Mouse (Mus musculus) neural tube, embryonic 11.5 days (tissue): ENCODE measurements around the gene Higd1b. TPM values are rescaled to one million over a fixed set of nuclear protein-coding genes. Genes with fewer than 3 reads are reported as not detected.

Source experiments
- ATAC-seq: fragments of 200-750 bp; cut with Nextera tagmentation; 2 replicates; pipeline ENCODE4 v1.8.0; 2017; ENCODE audit warnings: moderate number of reproducible peaks, mild to moderate bottlenecking, moderate TSS enrichment, moderate library complexity; ENCODE audit not compliant: insufficient read depth, low FRiP score, low TSS enrichment
- DNase-seq: peaks from one replicate; pipeline ENCODE4 v3.0.0-alpha.2; 2015; ENCODE audit warnings: low spot score
- H3K27ac ChIP-seq: fragments of 300-500 bp; sonication (generic); 2 replicates; pipeline ENCODE4 v1.5.1; 2014; ENCODE audit warnings: low read depth, mild to moderate bottlenecking, low read length
- H3K27me3 ChIP-seq: fragments of 300-500 bp; sonication (generic); 2 replicates; pipeline ENCODE4 v1.6.1; 2014; ENCODE audit warnings: mild to moderate bottlenecking, low read length, mixed read lengths; ENCODE audit not compliant: control insufficient read depth, insufficient read depth
- H3K36me3 ChIP-seq: fragments of 300-500 bp; sonication (generic); 2 replicates; pipeline ENCODE4 v1.6.1; 2014; ENCODE audit warnings: mild to moderate bottlenecking, low read length, moderate library complexity, mixed read lengths; ENCODE audit not compliant: control insufficient read depth, insufficient read depth
- H3K4me1 ChIP-seq: fragments of 300-500 bp; sonication (generic); 2 replicates; pipeline ENCODE4 v1.6.1; 2014; ENCODE audit warnings: low read length, mixed read lengths; ENCODE audit not compliant: control insufficient read depth, insufficient read depth
- H3K4me2 ChIP-seq: fragments of 300-500 bp; sonication (generic); 2 replicates; pipeline ENCODE4 v1.6.1; 2014; ENCODE audit warnings: low read depth, mild to moderate bottlenecking, moderate library complexity
- H3K4me3 ChIP-seq: fragments of 300-500 bp; sonication (generic); 2 replicates; pipeline ENCODE4 v1.5.1; 2014; ENCODE audit warnings: low read depth, low read length
- H3K9ac ChIP-seq: fragments of 300-500 bp; sonication (generic); 2 replicates; pipeline ENCODE4 v1.6.1; 2014; ENCODE audit warnings: mild to moderate bottlenecking, low read length
- H3K9me3 ChIP-seq: fragments of 300-500 bp; sonication (generic); 2 replicates; pipeline ENCODE4 v1.6.1; 2016; ENCODE audit warnings: low read length; ENCODE audit not compliant: control insufficient read depth
- WGBS: fragments of 180-500 bp; shearing (Covaris S2); extraction: QIAGEN DNeasy Blood & Tissue Kit; methylation state at CpG from one replicate; pipeline ENCODE4 v1.1.7; 2014; 5-methylcytosine and 5-hydroxymethylcytosine counted together
- polyA plus RNA-seq: library from polyadenylated mRNA; unstranded; fragments of >200 nt; fragmentation: Nextera tagmentation; extraction: Ambion mirVana; gene quantifications from 2 replicates; pipeline ENCODE4 v1.2.1, GENCODE M21; 2014

Gene Higd1b
- polyA plus RNA-seq, 1 experiment from 2014 or later: not detected

- H3K4me3 ChIP-seq: no peak within 1 kb of the TSS
- 54% methylated on average over 10 of the region's 10 CpGs for WGBS
- H3K4me1 ChIP-seq: peaks cover 7% of the 10 kb centered on the region
- no peak within 1 kb of the TSS for H3K27ac ChIP-seq
- H3K27me3 ChIP-seq: peaks cover 2% of the 10 kb centered on the region; the same call in 1 of the 2 replicates
- no peaks in the 10 kb centered on the region for H3K9me3 ChIP-seq
- ATAC-seq (no peak), DNase-seq (no peak)
- H3K36me3 ChIP-seq: no peaks in the 10 kb centered on the region
- H3K4me2 ChIP-seq: no peak within 1 kb of the TSS
- H3K9ac ChIP-seq: no peak within 1 kb of the TSS
Observed at GRCm38 (mm10) chr11:102884616-102885219, 49.1 kb downstream of the Higd1b start, which contains the start of gene Fam187a. TSS of gene Fam187a (plus strand) at chr11:102885169.

GRCm38 (mm10) chr11:102887433-102887832 is 51.8 kb downstream of the Higd1b start:
- H3K36me3 ChIP-seq: no peaks in the 10 kb centered on the region
- no peak for DNase-seq
- no peak overlapping the region for H3K27ac ChIP-seq
- peaks cover 6% of the 10 kb centered on the region for H3K27me3 ChIP-seq
- 85% methylated on average over 5 of the region's 5 CpGs for WGBS
- no peak overlapping the region for H3K4me3 ChIP-seq
- no peak for ATAC-seq
- H3K9me3 ChIP-seq: no peaks in the 10 kb centered on the region
- no peak overlapping the region for H3K4me2 ChIP-seq
- H3K9ac ChIP-seq: no peak overlapping the region
- H3K4me1 ChIP-seq: no peaks in the 10 kb centered on the region

Other genes starting within 250 kb of the Higd1b start
- 37.3 and 40.4 TPM in 2 replicates for gene Fzd2, start 231.5 kb upstream of the Higd1b start, polyA plus RNA-seq
- 0.84 and 0.89 TPM in 2 replicates for gene Meioc, start 172.1 kb upstream of the Higd1b start, polyA plus RNA-seq
- 53.8 and 55.9 TPM in 2 replicates for gene Ccdc43, start 138.1 kb upstream of the Higd1b start, polyA plus RNA-seq
- 21.7 and 23.2 TPM in 2 replicates for gene Adam11, start 74.4 kb upstream of the Higd1b start, polyA plus RNA-seq
- gene Gjc1, start 16.1 kb upstream of the Higd1b start, polyA plus RNA-seq: 78.5 and 80.3 TPM in 2 replicates
- 239 and 255 TPM in 2 replicates for gene Eftud2, start 45.1 kb downstream of the Higd1b start, polyA plus RNA-seq
- 1.7 and 1.9 TPM in 2 replicates for gene Ccdc103, start 45.4 kb downstream of the Higd1b start, polyA plus RNA-seq
- gene Fam187a, start 49.3 kb downstream of the Higd1b start, polyA plus RNA-seq: not detected in 2 replicates
- gene Gfap, start 65.1 kb downstream of the Higd1b start, polyA plus RNA-seq: 0.12 and 0.20 TPM in 2 replicates
- gene Kif18b, start 89.3 kb downstream of the Higd1b start, polyA plus RNA-seq: 5.1 and 6.6 TPM in 2 replicates
- 2.9 and 4.0 TPM in 2 replicates for gene C1ql1, start 110.8 kb downstream of the Higd1b start, polyA plus RNA-seq
- 51.5 and 53.3 TPM in 2 replicates for gene Nmt1, start 192.3 kb downstream of the Higd1b start, polyA plus RNA-seq
- gene Dcakd, start 192.5 kb downstream of the Higd1b start, polyA plus RNA-seq: 319 and 323 TPM in 2 replicates